Mouse (Mus musculus) midbrain, embryonic 10.5 days (tissue): ENCODE measurements around the gene Rgs6. TPM values are rescaled to one million over a fixed set of nuclear protein-coding genes. Genes with fewer than 3 reads are reported as not detected.

Experiments
- DNase-seq: peaks from one replicate; pipeline ENCODE4 v3.0.0-alpha.2; 2017; ENCODE audit warnings: low spot score
- H3K27ac ChIP-seq: fragments of 300-500 bp; sonication (generic); replicated peaks from 2 replicates; pipeline ENCODE4 v1.5.1; 2016; ENCODE audit warnings: mild to moderate bottlenecking
- H3K27me3 ChIP-seq: fragments of 300-500 bp; sonication (generic); 2 replicates; pipeline ENCODE4 v1.6.1; 2016; ENCODE audit warnings: low read depth, mild to moderate bottlenecking; ENCODE audit not compliant: poor library complexity, severe bottlenecking
- H3K36me3 ChIP-seq: fragments of 300-500 bp; sonication (generic); 2 replicates; pipeline ENCODE4 v1.6.1; 2016; ENCODE audit warnings: mild to moderate bottlenecking, moderate library complexity
- H3K4me1 ChIP-seq: fragments of 300-500 bp; sonication (generic); 2 replicates; pipeline ENCODE4 v1.6.1; 2016
- H3K4me3 ChIP-seq: fragments of 300-500 bp; sonication (generic); 2 replicates; pipeline ENCODE4 v1.5.1; 2016; ENCODE audit warnings: mild to moderate bottlenecking, moderate library complexity
- H3K9me3 ChIP-seq: fragments of 300-500 bp; sonication (generic); replicated peaks from 2 replicates; pipeline ENCODE4 v1.6.1; 2016; ENCODE audit warnings: mild to moderate bottlenecking
- WGBS: fragments of 180-500 bp; shearing (Covaris S2); methylation state at CpG from one replicate; pipeline ENCODE4 v1.1.7; 2016; 5-methylcytosine and 5-hydroxymethylcytosine counted together
- polyA plus RNA-seq: library from polyadenylated mRNA; unstranded; fragments of >200 nt; fragmentation: Nextera tagmentation; extraction: Ambion mirVana; gene quantifications from 2 replicates; pipeline ENCODE4 v1.2.1, GENCODE M21; 2016

Gene Rgs6
- polyA plus RNA-seq, 1 experiment from 2014 or later = 0.33 TPM

DNA sequence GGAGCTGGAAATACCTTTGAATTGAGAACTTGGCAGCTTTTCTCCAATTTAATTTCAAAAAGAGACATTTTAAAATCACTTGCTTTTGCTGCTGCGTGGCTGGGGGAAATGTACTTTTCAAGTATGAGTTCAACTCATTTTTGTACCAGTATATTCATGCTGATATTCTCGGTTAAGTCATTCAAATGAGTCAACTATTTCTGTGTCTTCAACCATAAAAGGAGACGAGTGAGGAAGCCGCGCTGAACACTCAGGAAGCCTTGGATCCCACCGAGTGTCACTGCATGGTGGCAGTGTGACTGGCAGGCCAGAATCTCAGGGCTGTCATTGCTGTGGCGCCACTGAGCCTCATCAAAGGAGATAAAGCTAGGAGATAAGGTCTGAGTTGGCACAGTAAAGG is 143.5 kb downstream of the Rgs6 start:
- H3K9me3 ChIP-seq = no peaks in the 10 kb centered on the region
- H3K4me1 ChIP-seq = peaks cover 5% of the 10 kb centered on the region
- DNase-seq = no peak
- H3K4me3 ChIP-seq = no peak overlapping the region
- no peaks in the 10 kb centered on the region for H3K27me3 ChIP-seq
- WGBS = 78% methylated on average over 7 of the region's 7 CpGs
- H3K27ac ChIP-seq = no peak overlapping the region
- no peaks in the 10 kb centered on the region for H3K36me3 ChIP-seq

DNA sequence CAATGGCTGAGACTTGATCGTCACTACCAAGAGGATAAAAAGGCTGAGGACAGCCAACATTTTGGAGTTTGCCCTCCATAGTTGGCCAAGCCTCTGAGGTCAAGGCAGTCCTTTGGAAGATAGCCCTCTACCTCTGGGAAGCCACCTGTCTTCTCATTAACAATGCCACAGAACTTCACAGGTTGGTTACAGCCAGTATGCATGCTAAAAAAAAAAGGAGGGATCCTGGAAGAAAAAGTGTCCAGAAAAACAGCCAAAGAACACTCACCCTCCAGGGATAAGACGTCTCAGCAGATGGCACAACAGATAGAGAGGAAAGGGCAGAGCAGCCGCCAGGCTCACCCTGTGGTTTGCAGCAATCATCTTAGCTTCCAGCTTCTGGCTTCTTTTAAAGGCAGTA is 154.9 kb downstream of the Rgs6 start:
- Histone ChIP-seq H3K27me3 (no peaks in the 10 kb centered on the region), H3K36me3 (no peaks in the 10 kb centered on the region), H3K4me1 (no peaks in the 10 kb centered on the region), H3K27ac (no peak overlapping the region), H3K9me3 (no peaks in the 10 kb centered on the region), H3K4me3 (no peak overlapping the region)
- DNase-seq = no peak
- WGBS = 90% methylated on average over 3 of the region's 3 CpGs

DNA sequence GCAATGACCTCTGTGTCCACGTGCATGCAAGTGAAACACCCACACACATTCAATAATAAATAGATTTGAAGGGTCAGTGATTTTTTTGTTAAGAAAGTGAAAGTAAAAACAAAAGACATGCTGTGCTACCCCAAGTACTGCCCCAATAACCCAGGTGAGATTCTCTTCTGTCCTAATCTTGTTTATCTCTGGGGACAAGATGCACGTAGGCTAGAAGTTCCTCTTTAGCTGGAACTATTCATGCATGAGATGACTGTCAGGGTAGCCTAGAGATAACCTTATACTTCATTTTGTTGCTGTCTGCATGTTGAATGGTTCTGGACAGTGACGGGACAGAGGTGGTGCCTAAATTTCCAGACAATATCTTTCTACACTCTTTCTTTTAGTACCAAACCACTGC is 155.9 kb downstream of the Rgs6 start:
- no peak for DNase-seq
- H3K4me1 ChIP-seq = no peaks in the 10 kb centered on the region
- no peaks in the 10 kb centered on the region for H3K27me3 ChIP-seq
- 60% methylated on average over 3 of the region's 3 CpGs for WGBS
- H3K27ac ChIP-seq = no peak overlapping the region
- H3K36me3 ChIP-seq = no peaks in the 10 kb centered on the region
- no peaks in the 10 kb centered on the region for H3K9me3 ChIP-seq
- no peak overlapping the region for H3K4me3 ChIP-seq

DNA sequence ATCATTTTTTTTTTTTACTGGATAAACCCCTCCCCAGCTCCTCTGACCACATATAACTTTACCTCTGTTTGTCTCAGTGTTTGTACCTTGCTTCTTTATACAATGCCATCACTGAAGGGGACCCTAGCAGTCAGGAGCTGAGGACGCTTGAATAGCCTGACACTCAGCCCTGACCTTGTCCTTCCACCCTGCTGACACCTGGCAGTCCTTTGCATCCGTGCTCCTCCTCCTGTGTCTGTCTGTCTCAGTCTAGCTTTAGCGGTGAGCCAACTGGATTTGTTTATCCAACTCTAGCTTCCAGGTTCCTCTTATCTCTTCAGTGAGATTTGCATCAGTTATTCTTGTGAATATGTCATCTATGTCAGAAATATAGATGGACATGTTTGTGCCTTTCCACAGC is 156.7 kb downstream of the Rgs6 start:
- 62% methylated on average over 3 of the region's 3 CpGs for WGBS
- Histone ChIP-seq H3K27me3 (no peaks in the 10 kb centered on the region), H3K4me3 (no peak overlapping the region), H3K27ac (no peak overlapping the region), H3K4me1 (no peaks in the 10 kb centered on the region), H3K36me3 (no peaks in the 10 kb centered on the region), H3K9me3 (no peaks in the 10 kb centered on the region)
- DNase-seq = no peak

- H3K4me1 ChIP-seq = no peaks in the 10 kb centered on the region
- no peak overlapping the region for H3K27ac ChIP-seq
- 88% methylated on average over 4 of the region's 4 CpGs for WGBS
- H3K9me3 ChIP-seq = no peaks in the 10 kb centered on the region
- no peaks in the 10 kb centered on the region for H3K27me3 ChIP-seq
- H3K4me3 ChIP-seq = no peak overlapping the region
- no peaks in the 10 kb centered on the region for H3K36me3 ChIP-seq
- no peak for DNase-seq
Observed at GRCm38 (mm10) chr12:82747099-82747498, 159.0 kb downstream of the Rgs6 start.

- WGBS = 89% methylated on average over 2 of the region's 2 CpGs
- Histone ChIP-seq H3K4me3 (no peak overlapping the region), H3K27me3 (no peaks in the 10 kb centered on the region), H3K27ac (no peak overlapping the region), H3K36me3 (no peaks in the 10 kb centered on the region), H3K4me1 (no peaks in the 10 kb centered on the region), H3K9me3 (no peaks in the 10 kb centered on the region)
- DNase-seq = no peak
Observed at GRCm38 (mm10) chr12:82751846-82752245, 163.8 kb downstream of the Rgs6 start.

- 68% methylated on average over 3 of the region's 3 CpGs for WGBS
- no peaks in the 10 kb centered on the region for H3K9me3 ChIP-seq
- H3K36me3 ChIP-seq = no peaks in the 10 kb centered on the region
- no peak overlapping the region for H3K27ac ChIP-seq
- H3K27me3 ChIP-seq = no peaks in the 10 kb centered on the region
- no peaks in the 10 kb centered on the region for H3K4me1 ChIP-seq
- DNase-seq = no peak
- H3K4me3 ChIP-seq = no peak overlapping the region
Observed at GRCm38 (mm10) chr12:82754501-82754900, 166.4 kb downstream of the Rgs6 start.

GRCm38 (mm10) chr12:82756756-82757155 is 168.7 kb downstream of the Rgs6 start:
- no peak overlapping the region for H3K27ac ChIP-seq
- DNase-seq = no peak
- no peaks in the 10 kb centered on the region for H3K4me1 ChIP-seq
- no peaks in the 10 kb centered on the region for H3K9me3 ChIP-seq
- no peaks in the 10 kb centered on the region for H3K36me3 ChIP-seq
- WGBS = 79% methylated on average over 6 of the region's 6 CpGs
- no peak overlapping the region for H3K4me3 ChIP-seq
- no peaks in the 10 kb centered on the region for H3K27me3 ChIP-seq

GRCm38 (mm10) chr12:82757367-82757766 is 169.3 kb downstream of the Rgs6 start:
- Histone ChIP-seq H3K36me3 (no peaks in the 10 kb centered on the region), H3K27ac (no peak overlapping the region), H3K9me3 (no peaks in the 10 kb centered on the region), H3K4me3 (no peak overlapping the region), H3K27me3 (no peaks in the 10 kb centered on the region), H3K4me1 (no peaks in the 10 kb centered on the region)
- no peak for DNase-seq
- WGBS = 75% methylated on average over 1 of the region's 1 CpGs

- no peaks in the 10 kb centered on the region for H3K27me3 ChIP-seq
- no peaks in the 10 kb centered on the region for H3K36me3 ChIP-seq
- no peak for DNase-seq
- no peaks in the 10 kb centered on the region for H3K9me3 ChIP-seq
- H3K4me3 ChIP-seq = no peak overlapping the region
- no peaks in the 10 kb centered on the region for H3K4me1 ChIP-seq
- WGBS = 88% methylated on average over 2 of the region's 2 CpGs
- H3K27ac ChIP-seq = no peak overlapping the region
Observed at GRCm38 (mm10) chr12:82762046-82762445, 174.0 kb downstream of the Rgs6 start.

GRCm38 (mm10) chr12:82768726-82769125 is 180.6 kb downstream of the Rgs6 start:
- H3K27me3 ChIP-seq = no peaks in the 10 kb centered on the region
- H3K4me3 ChIP-seq = no peak overlapping the region
- no peak overlapping the region for H3K27ac ChIP-seq
- no peaks in the 10 kb centered on the region for H3K4me1 ChIP-seq
- no peaks in the 10 kb centered on the region for H3K36me3 ChIP-seq
- 86% methylated on average over 3 of the region's 3 CpGs for WGBS
- no peak for DNase-seq
- H3K9me3 ChIP-seq = no peaks in the 10 kb centered on the region

DNA sequence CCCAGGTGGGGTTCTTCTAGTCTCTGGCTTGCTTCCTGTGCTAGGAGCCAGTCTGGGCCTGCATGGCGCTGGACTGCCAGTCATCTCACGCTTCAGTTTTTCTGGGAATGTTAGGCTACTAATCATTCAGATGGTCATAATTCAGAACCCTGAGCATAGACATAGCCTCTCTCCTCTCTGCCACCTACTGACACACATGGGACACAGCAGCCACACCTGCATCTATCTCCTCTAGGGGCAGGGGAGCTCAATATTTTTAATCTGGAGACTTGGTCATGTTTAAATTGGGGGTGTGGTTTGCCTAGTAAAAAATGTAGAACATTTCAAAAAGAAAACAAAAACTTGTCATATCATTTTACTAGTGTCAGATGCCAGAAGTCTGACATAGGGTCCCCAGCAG is 184.1 kb downstream of the Rgs6 start:
- Histone ChIP-seq H3K4me3 (no peak overlapping the region), H3K27me3 (no peaks in the 10 kb centered on the region), H3K36me3 (no peaks in the 10 kb centered on the region), H3K4me1 (no peaks in the 10 kb centered on the region), H3K27ac (no peak overlapping the region), H3K9me3 (no peaks in the 10 kb centered on the region)
- WGBS = 98% methylated on average over 2 of the region's 2 CpGs
- no peak for DNase-seq

DNA sequence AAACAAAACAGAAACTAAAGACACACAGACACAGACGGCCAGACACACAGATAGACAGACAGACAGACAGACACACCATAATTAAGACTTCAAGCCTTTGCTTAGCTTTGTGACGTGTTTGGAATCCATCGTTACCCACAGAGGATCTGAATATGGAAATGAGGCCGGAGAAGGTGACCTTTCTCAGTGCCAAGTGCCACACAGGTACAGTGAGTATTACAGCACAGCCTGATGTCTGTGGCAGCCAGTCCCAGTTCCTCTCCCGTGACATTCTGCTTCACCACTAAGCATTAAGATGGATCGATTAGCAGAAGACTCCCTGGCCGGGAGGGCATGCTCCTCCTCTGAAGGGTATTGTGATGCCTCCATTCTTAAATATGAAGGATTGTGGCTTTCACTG is 186.5 kb downstream of the Rgs6 start:
- no peaks in the 10 kb centered on the region for H3K36me3 ChIP-seq
- no peak for DNase-seq
- no peak overlapping the region for H3K4me3 ChIP-seq
- no peak overlapping the region for H3K27ac ChIP-seq
- 90% methylated on average over 7 of the region's 7 CpGs for WGBS
- no peaks in the 10 kb centered on the region for H3K4me1 ChIP-seq
- no peaks in the 10 kb centered on the region for H3K27me3 ChIP-seq
- no peaks in the 10 kb centered on the region for H3K9me3 ChIP-seq

DNA sequence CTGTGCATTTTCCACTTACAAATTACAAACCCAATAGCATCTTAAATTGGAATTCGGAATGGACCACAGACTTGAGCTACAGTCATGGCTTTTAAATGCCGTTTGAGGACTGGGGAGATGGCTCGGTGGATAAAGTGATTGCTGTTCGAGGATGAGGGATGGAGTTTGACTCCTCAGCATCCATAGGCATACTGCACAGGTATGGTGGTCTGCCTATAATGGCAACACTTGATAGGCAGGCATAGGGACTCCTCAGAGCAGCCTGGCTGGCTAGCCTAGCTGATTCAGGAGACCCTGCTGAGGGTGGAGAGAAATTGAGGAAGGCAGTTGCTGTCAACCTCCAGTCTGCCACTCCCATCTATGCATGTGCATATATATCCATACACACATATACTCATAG is 188.6 kb downstream of the Rgs6 start:
- WGBS = 90% methylated on average over 4 of the region's 4 CpGs
- no peak overlapping the region for H3K27ac ChIP-seq
- H3K9me3 ChIP-seq = no peaks in the 10 kb centered on the region
- no peak for DNase-seq
- H3K36me3 ChIP-seq = no peaks in the 10 kb centered on the region
- H3K27me3 ChIP-seq = no peaks in the 10 kb centered on the region
- H3K4me3 ChIP-seq = no peak overlapping the region
- no peaks in the 10 kb centered on the region for H3K4me1 ChIP-seq
